Mouse (Mus musculus): ENCODE measurements around the gene Rbms3. TPM values are rescaled to one million over a fixed set of nuclear protein-coding genes. Genes with fewer than 3 reads are reported as not detected.

The Rbms3 gene
- total and polyA plus RNA-seq, 3 experiments: not detected

GRCm38 (mm10) chr9:116728093-116728492 is 901.6 kb downstream of the Rbms3 start:
- no peak for DNase-seq (ENCODE audit: extremely low read depth)
- TF ChIP-seq ZMIZ1 (IDR thresholded peaks at IDR 0.05; ENCODE audit: low read depth, low read length) (no peak), USF2 (conservative IDR thresholded peaks at IDR 0.05; ENCODE audit: low read depth, low read length) (no peak), MAZ (IDR thresholded peaks at IDR 0.05; ENCODE audit: low read depth, low read length) (no peak), SIN3A (IDR thresholded peaks at IDR 0.05; ENCODE audit: low read length) (no peak), PAX5 (IDR thresholded peaks at IDR 0.05; ENCODE audit: low read length) (no peak)
- H3K9ac ChIP-seq (ENCODE audit: insufficient read depth, low read depth): no peak overlapping the region
- H3K79me2 ChIP-seq (replicated peaks; ENCODE audit: control insufficient read depth, extremely low read depth, insufficient read depth, poor library complexity, severe bottlenecking): no peaks in the 10 kb centered on the region
- dilution Hi-C loops (cut with MboI; ENCODE audit: extremely low pct_ligation_motif_present, extremely low pct_unique_long_range_greater_than_20kb, low sequenced_read_pairs) (no loop called here), in situ Hi-C loops (cut with MboI; ENCODE audit: low pct_ligation_motif_present, low pct_unique_long_range_greater_than_20kb, low sequenced_read_pairs) (no loop called here)
- no peak overlapping the region for H3K4me3 ChIP-seq (replicated peaks in 1 of 3; ENCODE audit: low read depth in 2 of 3, low read length in 2 of 3, poor library complexity in 1 of 3)
- no peak overlapping the region for H3K4me2 ChIP-seq (ENCODE audit: insufficient read depth, low read depth, poor library complexity, severe bottlenecking)
- no peaks in the 10 kb centered on the region for H3K4me1 ChIP-seq (ENCODE audit: control insufficient read depth in 1 of 2, insufficient read depth in 2 of 2)
- H3K36me3 ChIP-seq (replicated peaks in 1 of 2; ENCODE audit: control insufficient read depth in 1 of 2, insufficient read depth in 1 of 2, low read length in 1 of 2): no peaks in the 10 kb centered on the region
- H3K9me3 ChIP-seq (replicated peaks; ENCODE audit: low read length): peaks cover 41% of the 10 kb centered on the region
- no peak overlapping the region for H3K27ac ChIP-seq (ENCODE audit: insufficient read depth, low read depth)
- H3K27me3 ChIP-seq (replicated peaks): no peaks in the 10 kb centered on the region

GRCm38 (mm10) chr9:116724581-116724980 is 905.1 kb downstream of the Rbms3 start:
- H3K79me2 ChIP-seq (replicated peaks; ENCODE audit: control insufficient read depth, extremely low read depth, insufficient read depth, poor library complexity, severe bottlenecking): no peaks in the 10 kb centered on the region
- no peak for TF ChIP-seq NELFE (IDR thresholded peaks at IDR 0.05; ENCODE audit: low read depth, low read length)
- TF ChIP-seq MXI1 (IDR thresholded peaks at IDR 0.05; ENCODE audit: low read depth, low read length): no peak
- no peak for TF ChIP-seq PAX5 (IDR thresholded peaks at IDR 0.05; ENCODE audit: low read length)
- TF ChIP-seq ZKSCAN1 (IDR thresholded peaks at IDR 0.05; ENCODE audit: borderline replicate concordance, low read depth, low read length): no peak
- TF ChIP-seq RAD21 (IDR thresholded peaks at IDR 0.05; ENCODE audit: low read depth, low read length): no peak
- no peak for TF ChIP-seq MAX (IDR thresholded peaks at IDR 0.05; ENCODE audit: low read length)
- no peak for TF ChIP-seq RCOR1 (conservative IDR thresholded peaks at IDR 0.05; ENCODE audit: low read depth, low read length)
- TF ChIP-seq SIN3A (IDR thresholded peaks at IDR 0.05; ENCODE audit: low read length): no peak
- DNase-seq (ENCODE audit: extremely low read depth): no peak
- H3K4me1 ChIP-seq (ENCODE audit: control insufficient read depth in 1 of 2, insufficient read depth in 2 of 2): no peaks in the 10 kb centered on the region
- dilution Hi-C loops (cut with MboI; ENCODE audit: extremely low pct_ligation_motif_present, extremely low pct_unique_long_range_greater_than_20kb, low sequenced_read_pairs): no loop called here
- no peaks in the 10 kb centered on the region for H3K36me3 ChIP-seq (replicated peaks in 1 of 2; ENCODE audit: control insufficient read depth in 1 of 2, insufficient read depth in 1 of 2, low read length in 1 of 2)
- in situ Hi-C loops (cut with MboI; ENCODE audit: low pct_ligation_motif_present, low pct_unique_long_range_greater_than_20kb, low sequenced_read_pairs): no loop called here
- H3K9me3 ChIP-seq (replicated peaks; ENCODE audit: low read length): peaks cover 51% of the 10 kb centered on the region
- H3K4me3 ChIP-seq (replicated peaks in 1 of 3; ENCODE audit: low read depth in 2 of 3, low read length in 2 of 3, poor library complexity in 1 of 3): no peak overlapping the region
- H3K27ac ChIP-seq (ENCODE audit: insufficient read depth, low read depth): no peak overlapping the region
- no peak overlapping the region for H3K9ac ChIP-seq (ENCODE audit: insufficient read depth, low read depth)
- no peaks in the 10 kb centered on the region for H3K27me3 ChIP-seq (replicated peaks)
- H3K4me2 ChIP-seq (ENCODE audit: insufficient read depth, low read depth, poor library complexity, severe bottlenecking): no peak overlapping the region

GRCm38 (mm10) chr9:116703119-116703518 is 926.6 kb downstream of the Rbms3 start:
- H3K27me3 ChIP-seq (replicated peaks): no peaks in the 10 kb centered on the region
- in situ Hi-C loops (cut with MboI; ENCODE audit: low pct_ligation_motif_present, low pct_unique_long_range_greater_than_20kb, low sequenced_read_pairs) (no loop called here), dilution Hi-C loops (cut with MboI; ENCODE audit: extremely low pct_ligation_motif_present, extremely low pct_unique_long_range_greater_than_20kb, low sequenced_read_pairs) (no loop called here)
- no peaks in the 10 kb centered on the region for H3K36me3 ChIP-seq (replicated peaks in 1 of 2; ENCODE audit: control insufficient read depth in 1 of 2, insufficient read depth in 1 of 2, low read length in 1 of 2)
- no peak for DNase-seq (ENCODE audit: extremely low read depth)
- TF ChIP-seq USF2 (conservative IDR thresholded peaks at IDR 0.05; ENCODE audit: low read depth, low read length) (no peak), POLR2A (IDR thresholded peaks at IDR 0.05; ENCODE audit: low read depth, low read length) (no peak), MYC (IDR thresholded peaks at IDR 0.05; ENCODE audit: low read depth, low read length) (no peak), SIN3A (IDR thresholded peaks at IDR 0.05; ENCODE audit: low read length) (no peak), ETS1 (conservative IDR thresholded peaks at IDR 0.05; ENCODE audit: low read depth, low read length) (no peak), RAD21 (IDR thresholded peaks at IDR 0.05; ENCODE audit: low read depth, low read length) (no peak), PAX5 (IDR thresholded peaks at IDR 0.05; ENCODE audit: low read length) (no peak), TCF12 (IDR thresholded peaks at IDR 0.05; ENCODE audit: low read depth, low read length) (no peak), MAX (IDR thresholded peaks at IDR 0.05; ENCODE audit: low read length) (no peak), ZNF384 (IDR thresholded peaks at IDR 0.05; ENCODE audit: low read depth, low read length) (no peak), BHLHE40 (IDR thresholded peaks at IDR 0.05; ENCODE audit: low read depth, low read length) (no peak), GABPA (IDR thresholded peaks at IDR 0.05; ENCODE audit: insufficient replicate concordance, low read depth, low read length) (no peak), EP300 (IDR thresholded peaks at IDR 0.05; ENCODE audit: low read length) (no peak), KAT2A (IDR thresholded peaks at IDR 0.05; ENCODE audit: insufficient replicate concordance, low read length) (no peak)
- H3K27ac ChIP-seq (ENCODE audit: insufficient read depth, low read depth): no peak overlapping the region
- no peak overlapping the region for H3K9ac ChIP-seq (ENCODE audit: insufficient read depth, low read depth)
- no peaks in the 10 kb centered on the region for H3K79me2 ChIP-seq (replicated peaks; ENCODE audit: control insufficient read depth, extremely low read depth, insufficient read depth, poor library complexity, severe bottlenecking)
- peaks cover 30% of the 10 kb centered on the region for H3K9me3 ChIP-seq (replicated peaks; ENCODE audit: low read length)
- no peak overlapping the region for H3K4me2 ChIP-seq (ENCODE audit: insufficient read depth, low read depth, poor library complexity, severe bottlenecking)
- no peaks in the 10 kb centered on the region for H3K4me1 ChIP-seq (ENCODE audit: control insufficient read depth in 1 of 2, insufficient read depth in 2 of 2)
- H3K4me3 ChIP-seq (replicated peaks in 1 of 3; ENCODE audit: low read depth in 2 of 3, low read length in 2 of 3, poor library complexity in 1 of 3): no peak overlapping the region
